Mouse (Mus musculus) heart, postnatal 14 days (tissue): ENCODE data around the gene Abca2. TPM values are rescaled to one million over a fixed set of nuclear protein-coding genes. Genes with fewer than 3 reads are reported as not detected.
A peak's percentile ranks its signal among the peaks of the same experiment; 100 is the strongest.

Experiments
- DNase-seq, 2 experiments: peaks; one replicate each; pipeline ENCODE4 v3.0.0; 2021 to 2022
- intact Hi-C: fragments of 180-260 bp; cut with DNase I; formaldehyde crosslinking; loops from one replicate; pipeline ENCODE4 v1.15.1; 2025
- total RNA-seq, 2 experiments: library from RNA; stranded (reverse); gene quantifications; 2 replicates each; pipeline ENCODE4 v1.2.3; 2021

Gene Abca2
- total RNA-seq, 2 experiments from 2014 or later, result 22.0 to 24.4 TPM

DNA sequence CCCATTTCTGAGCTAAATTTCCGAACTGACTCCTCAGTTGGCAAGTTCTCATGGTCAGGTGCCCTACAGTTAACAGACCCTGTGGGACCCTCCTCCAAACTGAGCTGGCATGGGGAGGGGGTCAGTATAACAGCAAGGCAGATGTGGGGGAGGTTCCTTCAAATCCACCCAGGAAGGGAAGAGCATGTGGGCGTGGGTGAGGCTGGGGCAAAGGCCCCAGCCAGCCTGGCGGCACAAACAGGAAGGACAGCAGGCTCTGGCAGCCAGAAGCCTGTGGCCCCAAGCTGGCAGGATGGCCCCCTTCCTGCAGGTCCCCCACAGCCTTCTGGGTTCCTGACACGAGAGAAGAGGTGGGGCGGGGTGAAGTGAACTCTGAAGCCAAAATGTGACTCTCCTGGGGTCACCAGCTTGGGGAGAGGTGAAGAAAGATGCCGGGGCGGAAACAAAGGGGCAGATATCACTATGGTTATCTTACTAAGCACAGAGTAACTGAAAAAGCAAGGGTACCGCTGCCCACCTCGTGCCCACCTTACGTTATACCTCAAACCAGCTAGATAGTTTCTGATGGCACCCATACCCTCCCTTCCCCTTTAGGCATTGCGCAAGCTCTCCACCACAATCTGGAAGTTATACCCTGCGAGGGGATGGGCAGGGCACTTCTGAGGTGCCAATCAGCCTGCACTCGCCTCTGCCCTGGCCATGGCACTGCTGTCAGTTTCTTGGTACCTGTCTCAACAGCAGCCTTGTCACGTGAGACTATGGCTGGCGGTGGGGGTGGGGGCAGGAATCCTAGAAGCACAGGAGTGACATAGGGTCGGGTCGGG lies 5.7 kb upstream of the Abca2 start, which contains the start of gene Fut7:
Gene Fut7, plus strand, starts transcription at position 681 of the 824 bp plus-strand sequence.
- intact Hi-C loops, result loop anchor here (1.0 to 5.0 kb wide), 2 partner anchors 61 to 130 kb away; no protein-coding TSS in a partner anchor
- DNase-seq, result no peak

DNA sequence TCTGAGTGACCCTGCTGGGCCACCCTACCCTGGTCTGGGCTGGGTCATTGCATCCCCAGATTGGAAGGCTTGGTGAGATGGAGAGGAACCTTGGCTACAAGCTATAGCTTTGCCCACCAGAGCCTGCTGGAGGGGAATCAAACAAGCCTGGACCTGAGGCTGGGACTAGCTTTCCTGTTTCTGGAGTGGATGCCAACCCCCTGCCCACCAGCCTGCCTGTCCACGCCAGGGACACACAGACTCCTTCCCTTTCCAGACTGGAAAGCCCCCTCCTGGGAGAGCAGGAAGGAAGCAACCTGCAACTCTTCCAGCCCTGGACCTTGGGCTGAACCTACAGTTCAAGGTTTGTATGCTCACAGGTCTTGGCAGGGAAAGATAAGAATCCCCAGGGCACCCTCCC lies 4.9 kb upstream of the Abca2 start:
- intact Hi-C loops, result loop anchor here (5.0 kb wide), 1 partner anchor 129 kb away; no protein-coding TSS in a partner anchor
- DNase-seq, result no peak

DNA sequence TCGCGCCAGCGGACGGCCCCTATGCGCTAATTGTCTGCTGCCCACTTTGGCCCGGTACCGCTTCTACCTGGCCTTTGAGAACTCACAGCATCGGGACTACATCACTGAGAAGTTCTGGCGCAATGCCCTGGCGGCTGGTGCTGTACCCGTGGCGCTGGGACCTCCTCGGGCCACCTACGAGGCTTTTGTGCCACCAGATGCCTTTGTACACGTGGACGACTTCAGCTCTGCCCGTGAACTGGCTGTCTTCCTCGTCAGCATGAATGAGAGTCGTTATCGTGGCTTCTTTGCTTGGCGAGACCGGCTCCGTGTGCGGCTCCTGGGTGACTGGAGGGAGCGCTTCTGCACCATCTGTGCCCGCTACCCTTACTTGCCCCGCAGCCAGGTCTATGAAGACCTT lies 3.0 kb upstream of the Abca2 start:
- intact Hi-C loops, result no loop called here
- no peak for DNase-seq

DNA sequence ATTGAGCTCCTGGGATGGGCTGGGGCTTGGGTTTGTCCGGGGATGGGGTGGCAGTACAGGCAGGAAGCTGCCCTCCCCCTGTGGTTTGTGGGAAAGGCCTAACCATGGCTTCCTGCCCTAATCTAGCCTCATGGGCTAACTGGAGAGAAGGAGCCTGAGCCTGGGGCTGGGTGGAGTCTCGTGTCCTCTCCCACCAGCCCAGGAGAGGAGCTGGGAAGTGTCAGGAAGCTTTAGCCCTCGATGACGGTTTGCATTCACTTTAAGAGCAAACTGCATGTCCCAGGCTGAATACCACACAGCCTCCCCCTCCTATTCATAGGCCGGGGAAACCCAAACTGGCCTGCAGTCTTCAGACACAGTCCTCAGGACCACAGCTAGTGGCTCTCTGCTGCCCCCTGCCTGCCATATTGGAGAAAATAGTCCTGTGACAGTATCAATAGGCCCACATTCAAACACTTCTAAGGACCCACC lies 1.7 kb upstream of the Abca2 start:
- intact Hi-C loops, result loop anchor here (2.0 kb wide), 1 partner anchor 50 kb away; no protein-coding TSS in a partner anchor
- DNase-seq, result peak; percentile 77 to 82

DNA sequence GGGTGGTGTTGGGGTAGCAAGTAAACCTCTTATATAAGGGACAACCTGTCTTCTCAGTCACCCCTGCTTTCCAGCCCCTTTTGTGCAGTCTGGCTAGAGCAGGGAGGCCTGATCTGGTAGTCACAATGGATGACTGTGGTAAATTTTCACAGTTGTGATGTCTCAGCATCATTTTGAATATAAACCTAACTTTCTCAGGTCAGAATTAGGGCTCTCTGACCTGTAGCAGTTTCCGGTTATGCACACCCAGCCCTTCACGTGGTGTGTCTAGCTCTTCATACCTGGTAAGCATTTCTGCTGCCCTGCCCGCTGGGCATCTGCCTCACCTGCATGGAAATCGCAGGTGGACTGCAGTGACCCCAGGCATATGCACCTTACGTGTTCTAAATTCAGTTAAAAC lies 1.2 kb upstream of the Abca2 start:
- intact Hi-C loops, result loop anchor here (2.0 kb wide), 1 partner anchor 50 kb away; no protein-coding TSS in a partner anchor
- no peak for DNase-seq

DNA sequence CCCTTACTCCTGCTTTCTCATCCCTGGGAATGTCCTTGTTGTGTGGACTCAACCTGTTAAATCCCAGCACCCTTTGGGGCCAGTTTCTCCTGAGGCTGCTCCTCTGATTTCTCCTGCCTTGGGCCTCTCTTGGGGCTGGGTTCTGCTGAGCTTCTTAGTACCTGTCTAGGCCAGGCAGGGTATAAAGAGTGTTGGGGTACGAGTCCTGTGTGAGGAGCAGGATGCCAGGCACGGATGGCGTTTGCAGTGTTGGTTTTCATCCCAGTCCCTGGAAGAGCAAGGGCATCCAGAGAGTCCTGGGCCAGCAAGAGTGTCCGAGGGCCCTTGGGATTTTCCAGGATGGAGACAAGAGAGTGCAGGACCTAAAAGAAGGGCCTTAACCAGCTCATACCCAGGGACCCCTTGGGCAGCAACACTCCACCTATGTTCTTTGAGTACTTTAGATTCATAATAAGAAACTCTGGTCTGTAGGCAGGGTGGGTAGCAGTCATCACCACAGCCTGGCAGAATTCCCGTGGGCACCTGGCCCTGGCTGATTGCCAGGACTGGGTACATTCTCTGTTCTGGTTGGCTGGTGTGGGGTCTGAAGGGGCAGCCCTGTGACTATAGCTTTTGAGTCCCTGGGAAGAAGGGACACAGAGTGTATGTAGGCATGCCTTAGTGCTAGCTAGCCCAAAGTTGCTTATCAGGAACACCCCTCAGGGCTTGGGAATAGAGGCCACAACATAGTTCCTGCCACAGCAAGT lies 1.1 kb downstream of the Abca2 start:
- intact Hi-C loops, result no loop called here
- DNase-seq, result no peak

DNA sequence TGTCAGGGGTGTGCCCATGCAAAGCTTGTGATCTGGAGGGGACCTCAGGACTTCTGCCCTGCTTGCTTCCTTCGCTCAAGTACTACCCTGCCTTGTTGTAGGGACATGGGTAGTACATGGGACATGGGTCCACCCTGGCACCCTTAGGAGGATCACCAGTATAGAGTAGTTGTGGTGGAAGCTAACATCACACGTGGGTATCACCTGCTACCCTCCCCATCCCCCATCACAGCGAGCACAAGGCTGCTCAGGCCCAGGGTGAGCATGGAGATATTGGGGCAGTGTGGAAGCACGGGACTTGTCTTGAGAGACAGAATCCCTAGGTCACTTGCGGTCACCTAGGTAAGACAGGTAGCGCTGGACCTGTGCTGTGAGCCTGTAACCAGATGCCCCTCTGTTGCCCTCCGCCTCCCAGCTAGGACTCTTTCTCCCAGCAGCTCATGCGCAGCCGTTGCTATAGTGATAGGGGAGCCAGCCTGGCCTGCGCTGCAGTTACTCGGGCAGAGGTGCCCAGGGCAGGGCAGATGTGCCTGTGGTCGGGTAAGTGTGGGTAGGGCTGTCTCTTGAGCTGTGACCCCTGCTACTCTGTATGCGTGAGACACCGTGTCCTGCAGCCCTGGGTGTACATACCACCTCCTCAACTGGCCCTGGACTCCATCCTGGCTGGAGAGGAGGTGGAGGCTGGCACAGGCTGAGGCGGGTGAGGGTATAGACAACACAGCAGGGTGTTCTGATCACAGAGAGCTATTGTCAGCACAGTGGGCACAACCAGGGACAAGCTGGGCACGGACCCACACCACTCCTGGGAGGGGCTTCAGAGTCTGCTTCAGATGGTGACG lies 2.1 kb downstream of the Abca2 start:
- DNase-seq, result no peak
- intact Hi-C loops, result no loop called here

DNA sequence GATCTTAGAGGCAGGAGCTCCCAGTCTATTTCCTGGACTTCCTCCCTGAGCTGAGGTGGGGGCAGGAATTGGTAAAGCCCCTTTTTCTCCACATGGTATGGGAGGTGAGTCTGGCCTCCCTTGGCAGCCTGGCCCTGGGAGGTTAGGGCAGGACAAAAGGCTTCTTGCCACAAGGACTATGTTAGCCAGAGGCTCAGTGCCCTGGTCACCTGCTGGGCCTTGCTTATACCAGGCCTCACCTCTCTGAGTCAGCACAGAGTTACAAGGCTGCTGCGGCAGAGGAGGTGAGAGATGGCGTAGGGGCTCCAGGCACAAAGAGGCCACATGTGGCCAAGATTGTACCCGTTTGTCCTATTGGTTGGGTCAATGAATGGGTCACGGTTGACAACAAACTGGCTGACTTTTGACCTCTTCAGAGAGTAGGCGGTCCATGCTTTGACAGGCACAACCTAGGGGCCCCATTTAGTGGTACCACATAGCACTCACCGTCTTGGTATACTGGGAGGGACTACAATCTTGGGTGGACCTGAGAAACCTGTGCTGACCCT lies 2.9 kb downstream of the Abca2 start:
- DNase-seq, result no peak
- intact Hi-C loops, result no loop called here

DNA sequence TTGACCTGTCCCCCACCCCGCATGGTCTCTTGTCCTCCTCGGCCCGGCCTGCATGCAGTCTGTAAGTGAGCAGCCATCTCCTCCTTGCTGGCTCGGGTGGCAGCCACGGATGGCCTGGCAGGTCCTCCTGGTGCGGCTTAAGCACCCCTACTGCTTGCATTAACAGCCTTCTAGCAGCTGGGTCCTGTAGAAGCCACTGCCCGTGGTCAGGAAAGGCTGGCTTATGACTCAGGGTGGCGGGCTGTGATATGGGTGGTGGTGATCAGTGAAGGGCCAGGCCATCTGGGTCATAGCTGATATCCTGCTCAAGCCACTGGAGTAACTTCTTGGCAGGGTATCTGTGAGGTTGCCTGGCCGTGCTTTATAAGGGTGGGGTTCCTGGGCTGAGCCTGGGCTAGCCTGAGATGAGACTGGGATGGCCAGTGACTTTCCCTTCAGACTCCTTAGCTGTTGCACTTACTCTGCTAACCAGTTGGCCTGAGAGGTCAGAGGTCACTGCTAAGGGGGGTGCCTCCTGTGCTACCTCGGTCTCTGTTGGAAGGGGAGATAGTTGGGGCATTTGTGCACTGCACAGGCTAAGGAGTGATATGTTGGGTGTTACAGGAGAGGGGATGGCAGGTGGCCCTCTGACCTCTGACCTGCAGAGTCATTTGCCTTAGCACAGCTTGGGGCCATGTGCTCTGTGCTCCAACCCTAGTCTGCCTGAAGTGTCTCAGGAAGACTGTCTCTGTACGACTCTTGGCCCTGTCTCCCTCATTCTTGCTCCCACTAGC lies 4.0 kb downstream of the Abca2 start:
- DNase-seq, result no peak
- intact Hi-C loops, result no loop called here

DNA sequence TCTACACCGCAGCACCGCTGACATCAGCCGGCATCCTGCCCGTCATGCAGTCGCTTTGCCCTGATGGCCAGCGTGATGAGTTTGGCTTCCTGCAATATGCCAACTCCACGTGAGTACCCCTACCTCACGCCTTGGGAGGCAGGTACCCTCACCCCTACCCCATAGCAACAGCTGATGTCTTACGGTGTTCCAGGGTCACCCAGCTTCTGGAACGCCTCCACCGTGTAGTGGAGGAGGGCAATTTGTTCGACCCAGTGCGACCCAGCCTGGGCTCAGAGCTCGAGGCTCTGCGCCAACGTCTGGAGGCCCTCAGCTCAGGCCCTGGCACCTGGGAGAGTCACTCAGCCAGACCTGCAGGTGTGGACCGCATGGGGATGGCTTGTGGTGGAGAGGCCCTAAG lies 4.6 kb downstream of the Abca2 start:
- DNase-seq, result no peak
- intact Hi-C loops, result no loop called here

DNA sequence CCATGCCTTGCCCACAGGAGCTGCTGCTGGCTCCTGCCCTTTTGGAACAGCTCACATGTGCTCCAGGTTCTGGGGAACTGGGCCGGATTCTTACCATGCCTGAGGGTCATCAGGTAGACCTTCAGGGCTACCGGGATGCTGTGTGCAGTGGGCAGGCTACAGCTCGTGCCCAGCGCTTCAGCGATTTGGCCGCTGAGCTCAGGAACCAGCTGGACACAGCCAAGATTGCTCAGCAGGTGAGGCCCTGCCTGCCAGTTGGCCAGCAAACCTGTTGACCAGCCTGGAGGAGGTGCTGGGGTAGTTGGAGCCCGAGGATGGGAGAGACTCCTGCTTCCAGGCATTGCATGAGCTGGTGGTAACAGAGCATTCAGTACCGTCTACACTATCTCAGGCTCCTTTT lies 5.8 kb downstream of the Abca2 start:
- DNase-seq, result no peak
- intact Hi-C loops, result no loop called here

DNA sequence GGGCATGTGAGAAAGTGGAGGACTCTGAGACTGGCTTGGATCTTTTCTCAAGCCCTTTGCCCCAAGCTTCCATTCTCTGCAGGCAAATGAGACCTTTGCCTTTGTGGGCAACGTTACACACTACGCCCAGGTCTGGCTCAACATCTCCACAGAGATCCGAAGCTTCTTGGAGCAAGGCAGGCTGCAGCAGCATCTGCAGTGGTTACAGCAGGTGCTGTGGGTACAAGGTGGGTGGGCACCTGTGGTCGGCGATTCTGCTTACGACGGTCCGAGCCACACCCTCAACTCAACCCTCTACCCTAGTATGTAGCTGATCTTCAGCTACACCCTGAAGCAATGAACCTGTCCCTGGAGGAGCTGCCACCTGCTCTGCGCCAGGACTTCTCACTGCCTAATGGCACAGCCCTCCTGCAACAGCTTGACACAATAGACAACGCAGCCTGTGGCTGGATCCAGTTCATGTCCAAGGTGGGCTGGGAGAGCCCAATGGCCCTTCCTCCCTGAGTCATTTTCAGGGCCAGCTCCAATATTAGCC lies 7.8 kb downstream of the Abca2 start:
- intact Hi-C loops, result no loop called here
- DNase-seq, result no peak

DNA sequence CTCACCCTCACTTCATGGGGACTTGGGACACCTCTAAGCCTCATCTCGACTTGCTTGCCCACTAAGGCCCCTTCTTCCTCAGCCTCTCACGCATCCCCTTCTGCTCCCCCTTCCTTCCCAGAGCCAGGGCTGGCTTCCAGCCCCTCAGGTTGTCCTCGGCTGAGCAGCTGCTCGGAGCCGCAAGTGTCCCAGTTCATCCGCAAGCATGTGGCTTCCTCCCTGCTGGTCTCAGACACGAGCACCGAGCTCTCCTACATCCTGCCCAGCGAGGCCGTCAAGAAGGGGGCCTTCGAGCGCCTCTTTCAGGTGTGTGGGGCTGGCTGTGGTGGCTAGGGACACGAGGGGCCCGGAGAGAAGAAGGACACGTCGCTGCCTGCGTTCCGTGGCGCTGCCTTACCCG lies 12.6 kb downstream of the Abca2 start:
- DNase-seq, result no peak
- intact Hi-C loops, result no loop called here

DNA sequence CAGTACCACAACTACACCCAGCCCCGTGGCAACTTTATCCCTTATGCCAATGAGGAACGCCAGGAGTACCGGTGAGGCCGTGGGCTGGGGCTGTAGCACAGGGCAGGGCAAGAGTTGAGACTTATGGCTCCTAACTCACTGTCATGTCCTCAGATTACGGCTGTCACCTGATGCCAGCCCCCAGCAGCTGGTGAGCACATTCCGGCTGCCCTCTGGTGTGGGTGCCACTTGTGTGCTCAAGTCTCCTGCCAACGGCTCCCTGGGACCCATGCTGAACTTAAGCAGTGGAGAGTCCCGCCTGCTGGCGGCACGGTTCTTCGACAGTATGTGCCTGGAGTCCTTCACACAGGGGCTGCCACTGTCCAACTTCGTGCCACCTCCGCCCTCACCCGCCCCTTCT lies 14.2 kb downstream of the Abca2 start:
- DNase-seq, result no peak
- intact Hi-C loops, result no loop called here

DNA sequence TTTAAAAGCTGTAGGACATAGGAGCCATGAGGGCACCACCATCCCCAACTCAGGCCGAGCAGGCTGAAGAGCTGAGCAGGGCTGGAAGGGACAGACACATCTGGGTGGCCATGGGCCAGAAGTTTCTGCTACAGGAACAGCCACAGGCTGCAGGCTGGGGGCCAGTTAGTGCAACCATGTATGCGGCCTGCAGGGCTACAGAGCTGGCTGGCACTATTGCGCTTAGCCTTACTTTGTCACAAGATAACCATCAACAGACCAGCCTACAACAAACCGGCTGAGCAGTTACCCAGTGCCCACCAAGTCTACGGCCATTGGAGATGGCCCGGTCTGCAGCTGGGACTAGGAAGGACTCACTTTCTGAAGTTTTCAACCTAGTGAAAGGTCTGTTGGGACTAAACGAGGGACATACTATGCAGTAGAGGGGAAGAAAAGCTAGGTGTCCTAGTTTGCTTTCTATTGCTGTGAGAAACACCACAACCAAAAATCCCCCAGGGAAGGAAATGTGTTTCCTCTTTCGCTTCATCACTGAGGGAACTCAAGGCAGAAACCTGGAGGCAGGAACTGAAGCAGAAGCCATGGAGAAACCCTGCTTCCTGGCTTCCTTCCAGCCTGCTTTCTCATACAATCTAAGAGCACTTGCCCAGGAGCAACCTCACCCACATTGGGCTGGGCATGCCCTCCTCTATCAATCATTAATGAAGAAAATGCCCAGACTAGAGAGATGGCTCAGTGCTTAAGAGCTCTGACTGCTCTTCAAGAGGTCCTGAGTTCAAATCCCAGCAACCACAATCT lies 22.5 kb downstream of the Abca2 start:
- intact Hi-C loops, result no loop called here
- DNase-seq, result no peak

DNA sequence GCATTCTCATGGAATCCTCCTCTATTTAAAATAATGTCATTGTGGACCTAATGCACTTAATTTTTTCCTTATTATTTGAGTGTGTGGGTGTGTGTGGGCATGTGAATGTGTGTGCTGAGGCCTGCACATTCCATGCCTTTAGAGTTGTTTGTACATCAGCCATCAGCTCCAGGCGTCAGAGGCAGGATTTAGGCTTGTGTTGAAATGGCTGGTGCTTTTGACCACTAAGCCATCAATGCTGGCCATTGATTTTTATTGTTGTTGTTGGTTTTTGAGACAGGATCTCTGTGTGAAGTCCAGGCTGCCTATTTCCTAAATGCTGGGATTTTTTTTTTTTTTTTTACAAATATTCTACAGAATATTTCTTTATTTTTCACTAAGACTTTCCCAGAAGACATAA lies 24.4 kb downstream of the Abca2 start:
- DNase-seq, result no peak
- intact Hi-C loops, result no loop called here

DNA sequence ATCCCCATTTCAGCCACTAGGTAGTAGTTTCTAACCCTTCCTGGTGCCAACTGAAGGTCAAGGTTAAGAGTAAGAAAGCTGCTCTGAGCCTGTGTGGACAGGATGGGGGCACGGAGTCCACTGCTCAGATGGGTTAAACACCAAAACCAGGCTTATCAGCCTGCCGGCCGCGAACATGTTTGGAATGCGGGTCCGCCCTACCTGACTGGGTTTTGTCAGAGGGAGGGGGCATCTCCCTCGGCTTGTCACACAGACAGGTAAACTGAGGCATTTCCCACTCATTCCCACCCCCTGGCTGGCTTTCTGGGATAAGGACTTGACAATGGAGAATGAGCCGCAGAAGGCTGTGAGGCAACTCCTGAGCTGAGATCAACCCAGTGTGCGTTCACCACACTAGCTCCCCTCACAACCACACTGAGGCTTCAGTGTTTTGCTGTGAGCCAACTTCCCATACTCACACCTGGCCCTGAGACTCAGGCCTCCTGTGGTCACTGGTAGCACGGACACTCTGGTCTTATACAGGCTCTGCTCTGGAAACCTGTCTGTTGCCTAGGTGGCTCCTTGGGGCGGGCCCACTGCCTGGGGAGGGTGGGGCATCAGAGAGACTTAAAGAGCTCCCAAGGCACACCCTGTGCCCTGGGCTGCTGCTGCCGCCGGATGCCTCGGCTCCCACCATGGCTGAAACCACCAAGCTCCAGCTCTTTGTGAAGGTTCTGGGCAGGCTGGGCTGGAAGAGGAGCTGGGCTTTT lies 27.9 kb downstream of the Abca2 start, which contains the start of gene Clic3:
Gene Clic3, plus strand, starts transcription at position 634 of the 749 bp plus-strand sequence.
- DNase-seq, result no peak

More for the DNA sequence above, 27.9 kb downstream of the Abca2 start, which contains the start of gene Clic3:
- intact Hi-C loops, result no loop called here
